Mouse (Mus musculus) kidney, postnatal 14 days (tissue): ENCODE data around the gene Sept1.
A peak's percentile ranks its signal among the peaks of the same experiment; 100 is the strongest.
"Not testable (repeated sequence)": the region's sequence is repeated elsewhere in the genome, so short reads cannot be mapped to it uniquely, and the experiment has no call there.

ENCODE experiments used
- DNase-seq: peaks from one replicate; pipeline ENCODE4 v3.0.0; 2022; ENCODE audit warnings: mixed read lengths

Sept1 gene

DNA sequence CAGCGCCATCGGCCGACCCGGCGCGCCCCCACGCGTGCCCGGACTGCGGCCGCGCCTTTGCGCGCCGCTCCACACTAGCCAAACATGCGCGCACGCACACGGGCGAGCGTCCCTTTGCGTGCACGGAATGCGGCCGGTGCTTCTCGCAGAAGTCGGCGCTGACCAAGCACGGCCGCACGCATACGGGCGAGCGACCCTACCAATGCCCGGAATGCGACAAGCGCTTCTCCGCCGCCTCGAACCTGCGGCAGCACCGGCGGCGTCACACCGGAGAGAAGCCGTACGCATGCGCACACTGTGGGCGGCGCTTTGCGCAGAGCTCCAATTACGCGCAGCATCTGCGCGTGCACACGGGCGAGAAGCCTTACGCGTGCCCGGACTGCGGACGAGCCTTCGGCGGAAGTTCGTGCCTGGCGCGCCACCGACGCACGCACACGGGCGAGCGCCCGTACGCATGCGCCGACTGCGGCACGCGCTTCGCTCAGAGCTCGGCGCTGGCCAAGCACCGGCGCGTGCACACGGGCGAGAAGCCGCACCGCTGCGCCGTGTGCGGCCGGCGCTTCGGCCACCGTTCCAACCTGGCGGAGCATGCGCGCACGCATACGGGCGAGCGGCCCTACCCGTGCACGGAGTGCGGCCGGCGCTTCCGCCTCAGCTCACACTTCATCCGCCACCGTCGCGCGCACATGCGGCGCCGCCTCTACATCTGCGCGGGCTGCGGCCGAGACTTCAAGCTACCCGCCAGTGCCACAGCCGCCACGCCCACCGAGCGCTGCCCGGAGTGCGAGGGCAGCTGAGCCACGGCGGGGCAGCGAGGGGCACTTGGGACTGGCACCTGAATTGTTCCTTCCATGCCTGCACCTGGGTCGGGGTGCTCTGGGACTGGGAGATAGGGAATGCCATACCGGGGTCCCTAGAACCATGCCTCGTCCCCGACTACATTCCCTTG is 21.2 kb upstream of the Sept1 start:
- DNase-seq = peak; percentile 97

DNA sequence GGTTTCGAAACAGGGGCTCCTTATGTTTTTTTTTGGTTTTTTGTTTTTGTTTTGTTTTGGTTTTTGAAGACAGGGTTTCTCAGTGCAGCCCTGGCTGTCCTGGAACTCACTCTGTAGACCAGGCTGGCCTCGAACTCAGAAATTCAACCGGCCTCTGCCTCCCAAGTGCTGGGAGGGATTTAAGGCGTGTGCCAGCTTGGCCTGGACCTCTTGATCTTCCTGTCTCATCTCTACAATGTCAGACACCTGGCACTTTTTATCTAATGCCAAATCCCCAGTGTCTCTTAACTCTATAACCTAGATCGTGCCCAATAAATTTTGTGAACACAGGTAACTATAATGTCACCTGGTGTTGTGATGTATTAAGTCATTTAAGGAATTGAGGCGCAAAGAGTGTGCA is 20.4 kb upstream of the Sept1 start:
- DNase-seq = no peak

GRCm38 (mm10) chr7:127252414-127252813 is 19.5 kb upstream of the Sept1 start:
- DNase-seq = no peak

DNA sequence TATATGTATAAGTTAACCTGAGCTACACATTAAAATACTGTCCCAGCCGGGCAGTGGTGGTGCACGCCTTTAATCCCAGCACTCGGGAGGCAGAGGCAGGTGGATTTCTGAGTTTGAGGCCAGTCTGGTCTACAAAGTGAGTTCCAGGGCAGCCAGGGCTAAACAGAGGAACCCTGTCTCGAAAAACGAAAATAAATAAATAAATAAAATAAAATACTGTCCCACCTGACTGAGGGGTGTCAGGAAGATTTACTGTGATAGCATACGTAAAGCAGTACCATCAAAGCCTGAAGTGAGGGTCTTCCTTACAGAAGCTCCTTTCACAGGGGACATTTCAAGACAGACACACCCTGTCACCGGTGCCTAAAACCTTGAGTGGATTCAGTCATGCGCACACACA is 17.6 kb upstream of the Sept1 start:
- not testable (repeated sequence) for DNase-seq

GRCm38 (mm10) chr7:127244658-127245510 is 12.0 kb upstream of the Sept1 start:
- no peak for DNase-seq

DNA sequence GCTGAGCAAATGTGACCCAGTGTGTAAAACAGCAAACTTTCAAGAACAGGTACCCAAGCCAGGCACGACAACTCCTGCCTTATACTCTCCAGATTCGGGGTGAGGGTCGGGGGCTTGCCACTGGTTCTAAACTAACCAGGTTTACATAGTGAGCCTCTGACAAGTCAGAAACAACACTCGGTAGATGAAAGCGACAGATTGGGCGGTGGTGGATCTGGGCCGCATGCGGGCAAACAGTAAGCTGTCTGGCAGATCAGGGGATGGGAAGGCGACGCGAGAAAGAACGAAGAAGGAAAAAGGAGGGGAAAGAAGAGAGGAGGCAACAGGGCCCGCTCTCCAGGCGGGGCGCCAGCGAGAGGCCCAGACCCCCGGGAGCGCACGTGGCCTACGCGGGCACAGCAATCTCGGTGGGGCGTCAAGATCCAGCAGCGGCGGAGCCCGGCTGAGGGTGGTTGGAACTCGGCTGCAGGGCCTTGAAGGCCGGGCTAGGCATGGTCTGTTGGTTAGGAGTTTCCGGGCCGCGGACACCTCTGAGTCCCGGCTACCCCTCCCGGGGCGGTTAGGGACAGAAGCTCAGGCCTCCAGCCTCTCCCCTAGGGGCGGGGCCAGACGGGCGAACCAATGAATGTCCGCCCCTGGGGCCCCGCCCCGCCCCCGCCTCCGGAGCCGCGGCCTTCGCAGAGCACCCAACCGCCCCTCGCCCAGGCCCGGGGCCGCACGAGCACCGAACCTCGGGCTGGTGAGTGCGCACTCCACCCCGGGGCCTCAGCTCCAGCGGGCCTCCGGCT is 11.1 kb upstream of the Sept1 start, which contains the start of gene Zfp771:
Gene Zfp771, plus strand, starts transcription at position 405 of the 788 bp plus-strand sequence.
- DNase-seq = peak; percentile 98

DNA sequence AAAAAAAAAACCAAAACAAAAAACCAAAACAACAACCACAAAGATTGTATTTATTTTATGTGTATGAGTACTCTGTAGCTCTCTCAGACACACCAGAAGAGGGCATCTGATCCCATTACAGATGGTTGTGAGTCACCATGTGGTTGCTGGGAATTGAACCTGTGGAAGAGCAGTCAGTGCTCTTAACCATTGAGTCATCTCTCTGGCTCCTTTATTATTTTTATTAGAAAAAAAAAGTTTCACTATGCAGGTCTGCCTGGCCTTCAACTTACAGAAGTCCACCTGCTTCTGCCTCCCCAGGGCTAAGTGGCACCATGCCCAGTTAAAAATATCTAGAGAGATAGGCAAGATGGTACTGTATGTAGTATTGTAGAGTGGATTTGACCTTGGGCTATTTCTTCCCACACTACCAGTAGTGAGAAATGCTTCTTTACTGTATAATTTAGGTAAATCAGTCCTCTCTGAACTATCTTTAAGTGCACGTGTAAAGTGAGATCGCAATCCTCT is 10.5 kb upstream of the Sept1 start:
- DNase-seq = no peak

- no peak for DNase-seq
Observed at GRCm38 (mm10) chr7:127234777-127235176, 1.8 kb upstream of the Sept1 start.

DNA sequence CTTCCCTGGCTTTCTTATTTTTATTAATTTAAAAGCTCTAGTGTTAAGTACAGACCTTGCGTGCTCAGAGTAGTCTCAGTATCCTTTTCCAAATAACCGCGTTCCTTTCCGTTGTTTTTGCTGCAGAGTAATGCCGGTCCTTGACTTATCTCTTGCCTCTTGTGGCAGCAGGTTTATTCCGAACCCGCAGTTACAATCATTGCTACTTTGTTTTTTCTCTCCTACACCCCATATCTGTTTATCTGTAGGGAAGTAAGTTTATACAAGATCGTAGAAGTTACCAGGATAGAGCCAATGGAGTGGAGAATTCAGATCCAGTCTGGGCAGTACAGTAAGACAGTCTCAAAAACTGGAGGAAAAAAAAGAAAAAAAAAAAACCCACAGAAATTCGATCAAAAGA is 835 bp upstream of the Sept1 start:
- DNase-seq = no peak

DNA sequence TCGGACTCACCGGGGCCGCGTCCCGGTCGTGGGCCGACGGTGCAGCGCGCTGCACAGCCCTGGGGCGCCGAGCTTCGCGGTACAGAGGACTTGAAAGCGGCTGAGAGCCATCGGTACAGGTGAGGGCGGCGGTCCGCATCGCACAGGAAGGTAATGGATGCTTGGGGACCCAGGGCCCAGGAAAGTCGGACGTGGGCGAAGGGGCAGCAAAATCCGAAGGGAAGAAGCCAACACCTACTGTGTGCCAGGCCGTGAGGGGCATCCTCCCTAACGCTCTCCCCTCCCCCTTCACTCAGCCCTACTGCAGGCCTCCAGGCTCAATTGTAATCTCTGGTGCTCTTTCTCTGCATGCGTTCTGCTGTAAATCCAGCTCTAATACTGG is 429 bp upstream of the Sept1 start:
- DNase-seq = no peak

DNA sequence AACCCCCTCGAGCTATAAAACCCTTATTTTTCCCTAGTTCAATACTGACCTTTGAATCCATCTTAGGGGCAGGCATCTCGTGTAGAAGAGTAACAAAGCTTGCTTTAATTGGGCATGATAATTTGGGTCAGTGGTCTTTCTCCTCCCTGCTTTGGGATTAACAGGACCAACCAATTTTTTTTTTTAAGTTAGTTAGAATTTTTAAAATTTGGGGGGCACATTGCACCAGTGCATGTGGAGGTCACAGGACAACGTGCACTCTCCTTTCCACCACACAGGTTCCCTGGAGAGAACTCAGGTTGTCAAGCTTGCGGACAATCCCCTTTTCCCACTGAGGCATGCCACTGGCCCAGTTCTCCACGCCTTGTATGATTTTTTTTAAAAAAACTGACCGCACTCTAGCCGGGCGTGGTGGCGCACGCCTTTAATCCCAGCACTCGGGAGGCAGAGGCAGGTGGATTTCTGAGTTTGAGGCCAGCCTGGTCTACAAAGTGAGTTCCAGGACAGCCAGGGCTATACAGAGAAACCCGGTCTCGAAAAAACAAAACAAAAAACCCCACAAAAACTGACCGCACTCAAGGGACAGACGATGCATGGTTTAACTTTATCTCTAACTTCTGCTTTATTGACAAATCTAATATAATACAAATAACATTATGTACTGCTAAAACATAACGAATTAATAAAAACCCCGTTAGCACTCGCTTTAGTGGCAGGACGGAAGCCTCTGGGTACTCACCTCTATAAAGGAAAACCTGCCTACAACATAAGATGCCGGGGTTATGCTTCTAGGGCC is 906 bp downstream of the Sept1 start:
- no peak for DNase-seq

GRCm38 (mm10) chr7:127231376-127231775 is 1.6 kb downstream of the Sept1 start:
- no peak for DNase-seq

DNA sequence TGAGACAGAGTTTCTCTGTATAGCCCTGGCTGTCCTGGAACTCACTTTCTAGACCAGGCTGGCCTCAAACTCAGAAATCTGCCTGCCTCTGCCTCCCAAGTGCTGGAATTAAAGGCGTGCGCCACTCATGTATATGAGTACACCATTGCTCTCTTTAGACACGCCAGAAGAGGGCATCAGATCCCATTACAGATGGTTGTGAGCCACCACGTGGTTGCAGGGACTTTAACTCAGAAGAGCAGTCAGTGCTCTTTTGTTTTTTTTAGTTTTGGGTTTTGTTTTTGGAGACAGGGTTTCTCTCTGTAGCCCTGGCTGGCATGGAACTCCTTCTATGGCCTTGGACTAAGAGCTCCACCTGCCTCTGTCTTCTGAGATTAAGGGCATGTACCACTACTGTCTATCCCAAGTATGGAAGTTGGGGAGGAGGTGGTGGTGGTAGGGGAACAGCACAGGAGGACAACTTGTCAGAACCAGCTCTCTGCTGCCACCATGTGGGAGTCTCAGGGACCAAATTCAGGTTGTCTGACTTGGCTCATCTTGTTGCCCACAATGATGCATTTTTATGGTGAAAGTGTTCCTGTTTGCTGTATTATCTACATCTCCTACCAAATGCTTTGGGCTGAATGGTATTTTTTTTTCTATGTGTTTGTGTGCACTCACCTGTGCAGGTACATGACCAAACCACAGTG is 4.2 kb downstream of the Sept1 start:
- peak; percentile 83 for DNase-seq

DNA sequence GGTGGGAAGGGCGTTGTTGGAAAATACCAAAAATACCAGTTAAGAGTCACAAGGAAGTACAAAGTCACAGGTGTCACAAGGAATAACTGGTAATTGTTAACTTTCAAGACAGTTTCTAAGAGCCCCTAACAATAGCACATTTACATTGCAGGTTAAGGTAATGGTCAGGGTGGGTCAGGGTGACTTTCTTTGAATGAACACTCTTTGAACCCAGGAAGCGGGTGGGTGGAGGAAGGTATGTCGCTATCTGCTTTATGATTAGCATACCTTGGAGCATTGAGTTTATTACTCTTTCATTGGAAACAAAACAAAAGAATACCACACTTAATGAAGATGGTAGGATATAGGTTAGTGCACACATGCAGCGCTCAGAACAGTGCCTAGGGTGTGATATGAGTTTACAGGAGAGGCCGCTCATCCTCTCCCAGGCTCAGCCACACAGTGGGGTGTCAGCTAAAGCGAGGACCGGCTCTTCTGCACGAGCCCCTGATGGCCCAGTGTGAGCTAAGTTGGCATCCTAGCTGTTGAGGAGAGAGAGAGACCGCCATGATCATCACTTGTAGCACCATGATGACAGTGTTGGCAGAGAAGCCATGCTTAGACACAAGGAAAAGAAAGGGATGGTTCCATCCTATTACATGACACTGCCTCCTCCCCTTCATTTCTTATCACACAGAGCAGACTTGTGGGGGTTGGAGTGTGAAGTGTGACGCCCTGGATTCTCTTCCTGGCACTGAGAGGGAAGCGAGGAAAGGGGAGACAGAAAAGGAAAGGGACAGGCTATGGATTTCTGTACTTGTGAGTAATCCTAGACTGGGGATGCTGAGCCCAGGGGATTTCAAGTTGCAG is 7.6 kb downstream of the Sept1 start:
- DNase-seq = no peak

DNA sequence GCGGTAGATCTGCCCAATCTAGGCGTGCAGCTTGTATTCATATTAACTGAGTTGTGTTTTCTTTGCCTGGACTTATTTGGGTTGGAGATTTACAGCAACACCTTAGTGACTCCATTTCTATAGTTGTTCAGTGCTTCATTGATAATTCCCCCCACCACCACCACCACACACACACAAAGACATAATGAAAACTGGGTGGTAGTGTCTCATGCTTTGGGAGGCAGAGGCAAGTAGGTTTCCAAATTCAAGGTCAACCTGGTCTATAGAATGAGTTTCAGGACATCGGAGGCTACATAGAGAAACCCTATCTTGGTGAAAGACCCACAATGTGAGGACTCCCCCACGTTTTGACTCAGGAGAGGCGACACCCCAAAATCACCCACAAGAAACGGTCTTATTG is 8.3 kb downstream of the Sept1 start:
- DNase-seq = no peak

DNA sequence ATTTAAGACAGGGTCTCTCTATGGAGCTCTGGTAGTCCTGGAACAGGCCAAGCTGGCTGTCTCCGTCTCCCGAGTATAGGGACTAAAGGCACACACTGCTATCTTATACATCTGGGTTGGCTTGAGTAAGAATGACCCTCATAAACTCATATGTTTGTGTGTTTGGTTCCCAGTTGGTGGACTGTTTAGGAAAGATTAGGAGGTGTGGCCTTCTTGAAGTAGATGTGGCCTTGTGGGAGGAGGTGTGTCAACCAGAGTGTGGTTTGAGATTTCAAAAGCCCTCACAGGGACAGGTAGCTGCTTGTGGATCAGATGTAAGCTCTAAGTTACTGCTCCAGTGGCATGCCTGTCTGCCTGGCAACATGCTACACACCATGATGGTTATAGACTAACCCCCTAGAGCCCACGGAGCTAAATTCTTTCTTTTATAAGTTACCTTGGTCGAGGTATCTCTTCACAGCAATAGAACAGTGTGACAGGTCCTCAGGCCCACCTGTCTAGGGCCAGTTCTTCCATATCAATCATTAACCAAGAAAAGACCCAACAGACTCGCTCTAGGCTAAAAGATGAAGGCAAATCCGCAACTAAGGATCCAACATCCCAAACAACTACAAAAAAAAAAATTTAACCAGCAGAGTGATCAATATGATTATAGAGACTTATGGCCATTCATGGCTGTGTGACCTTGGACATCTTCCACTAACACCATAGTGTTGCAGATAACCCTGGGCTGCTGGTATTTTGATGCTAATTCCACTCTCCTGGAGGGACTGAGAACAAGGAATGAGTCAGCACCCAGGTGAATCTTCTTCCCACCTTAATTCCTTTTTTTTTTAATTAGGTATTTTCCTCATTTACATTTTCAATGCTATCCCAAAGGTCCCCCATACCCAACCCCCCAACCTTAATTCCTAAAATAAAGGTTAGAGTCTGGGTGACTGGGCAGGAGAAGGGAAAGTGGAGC is 9.1 kb downstream of the Sept1 start:
- no peak for DNase-seq

DNA sequence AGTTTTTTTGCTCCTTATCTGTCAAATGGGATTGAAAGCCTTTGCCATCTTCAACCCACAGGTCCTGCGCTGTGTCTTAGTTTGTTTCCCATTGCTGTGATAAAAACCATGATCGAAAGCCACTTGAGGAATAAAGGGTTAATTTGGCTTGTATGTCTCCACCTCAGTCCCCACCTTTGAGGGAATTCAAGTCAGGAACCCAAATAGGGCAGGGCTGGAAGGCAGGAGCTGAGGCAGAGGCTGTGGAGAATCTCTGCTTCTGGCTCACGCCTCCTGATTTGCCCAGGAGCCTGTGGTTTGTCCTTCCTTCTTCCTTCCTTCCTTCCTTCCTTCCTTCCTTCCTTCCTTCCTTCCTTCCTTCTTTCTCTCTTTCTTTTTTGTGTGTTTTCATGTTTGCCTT is 9.8 kb downstream of the Sept1 start:
- DNase-seq = no peak

DNA sequence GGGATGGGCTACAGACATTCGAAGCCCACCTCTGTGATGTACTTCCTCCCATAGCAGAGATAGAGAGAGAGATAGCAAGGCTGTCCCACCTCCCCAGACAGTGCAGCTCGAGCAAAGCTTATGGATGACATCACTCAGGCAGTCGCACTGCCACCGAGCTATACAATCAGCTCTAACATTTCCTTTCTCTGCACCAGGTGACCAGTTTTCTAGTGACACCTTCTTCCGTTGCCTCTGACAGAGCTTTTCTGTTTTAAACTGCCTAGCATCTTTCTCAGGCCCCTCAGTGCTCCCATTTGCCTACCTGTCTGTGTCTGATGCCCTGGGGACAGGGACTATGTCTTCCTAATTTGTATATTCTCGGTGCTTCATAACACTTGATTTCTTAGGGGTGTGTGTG is 12.5 kb downstream of the Sept1 start:
- no peak for DNase-seq

GRCm38 (mm10) chr7:127218670-127219069 is 14.3 kb downstream of the Sept1 start:
- no peak for DNase-seq
